Mouse (Mus musculus) heart, postnatal 25 days (tissue): ENCODE measurements around the gene Nr1i3. TPM values are rescaled to one million over a fixed set of nuclear protein-coding genes. Genes with fewer than 3 reads are reported as not detected.
"Not testable (repeated sequence)": the region's sequence is repeated elsewhere in the genome, so short reads cannot be mapped to it uniquely, and the experiment has no call there.

Source experiments
- DNase-seq: peaks from one replicate; pipeline ENCODE4 v3.0.0; 2022; ENCODE audit warnings: low spot score
- intact Hi-C: fragments of 180-260 bp; cut with DNase I; formaldehyde crosslinking; loops from one replicate; pipeline ENCODE4 v1.15.1; 2025
- total RNA-seq, 2 experiments: library from RNA; stranded (reverse); gene quantifications; 2 replicates each; pipeline ENCODE4 v1.2.3; 2021

Nr1i3 gene
- total RNA-seq, 2 experiments from 2014 or later = not detected

- no peak for DNase-seq
- intact Hi-C loops = no loop called here
Measured at GRCm38 (mm10) chr1:171224857-171225256, 11.1 kb downstream of the Nr1i3 start, which contains the start of gene Apoa2. Gene Apoa2, plus strand, starts transcription at chr1:171225054.

DNA sequence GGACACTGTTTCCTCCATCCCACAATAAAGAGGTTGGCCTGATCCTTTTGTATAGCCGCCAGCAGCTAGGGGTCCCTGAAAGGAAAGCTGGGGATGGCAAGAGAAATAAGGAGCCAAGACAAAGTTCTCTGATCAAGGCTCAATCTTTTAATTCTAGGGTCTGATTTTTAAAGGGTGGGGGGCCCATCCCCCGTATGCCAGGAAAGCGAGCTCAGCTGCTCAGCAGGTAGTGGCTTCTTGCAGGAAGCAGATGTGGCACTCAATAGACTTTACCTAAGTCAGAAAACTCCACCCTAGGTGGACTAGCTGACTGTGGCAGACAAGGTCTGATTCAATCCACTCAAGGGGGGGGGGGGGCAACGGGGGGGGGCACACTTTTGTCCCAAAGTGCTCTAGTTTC lies 13.0 kb downstream of the Nr1i3 start:
- DNase-seq = no peak
- intact Hi-C loops = loop anchor here (2.0 kb wide), 1 partner anchor 30 kb away; no protein-coding TSS in a partner anchor

- intact Hi-C loops = loop anchor here (2.0 kb wide), 1 partner anchor 29 kb away; no protein-coding TSS in a partner anchor
Measured at GRCm38 (mm10) chr1:171227879-171228278, 14.1 kb downstream of the Nr1i3 start.

GRCm38 (mm10) chr1:171229750-171230149 lies 16.0 kb downstream of the Nr1i3 start:
- intact Hi-C loops = no loop called here
- DNase-seq = no peak

More at GRCm38 (mm10) chr1:171227879-171228278, 14.1 kb downstream of the Nr1i3 start:
- no peak for DNase-seq

DNA sequence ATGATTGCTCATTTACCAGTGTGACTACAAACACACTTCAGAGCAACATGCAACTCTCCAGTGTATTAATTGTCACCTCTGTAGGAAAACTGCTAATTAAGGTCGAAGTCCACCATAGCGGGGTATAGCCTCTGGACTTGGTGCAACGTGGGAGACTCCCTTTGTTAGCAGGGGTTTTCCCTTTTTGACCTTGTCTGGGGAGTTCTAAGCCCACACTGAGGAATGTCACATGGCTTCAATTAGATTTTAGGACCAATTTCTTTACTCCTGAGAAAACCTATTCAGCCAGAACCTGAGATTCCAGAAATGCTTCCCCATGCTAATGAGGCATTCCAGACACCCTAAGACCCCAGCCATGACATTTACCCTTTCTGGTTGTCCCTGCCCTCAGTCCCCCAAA lies 16.4 kb downstream of the Nr1i3 start:
- intact Hi-C loops = no loop called here
- DNase-seq = no peak

DNA sequence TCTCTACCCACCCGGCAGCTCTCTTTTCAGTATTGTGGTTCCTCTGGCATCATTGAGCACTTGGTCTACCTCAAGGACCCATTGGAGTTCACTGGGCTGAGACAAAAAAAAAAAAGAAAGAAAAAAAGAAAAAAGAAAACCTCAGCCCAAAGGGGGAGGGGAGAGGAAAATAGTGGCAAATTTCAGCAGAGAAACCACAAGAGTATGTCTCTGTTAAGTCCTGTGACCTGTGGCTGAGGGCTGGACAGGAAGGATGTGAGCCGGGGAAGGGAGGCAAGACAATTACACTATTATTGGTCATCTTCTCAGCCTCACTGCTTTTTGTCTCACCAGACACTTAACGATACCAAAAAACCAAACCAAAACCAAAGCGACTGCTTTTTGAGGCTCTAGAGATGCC lies 18.1 kb downstream of the Nr1i3 start:
- DNase-seq = no peak

DNA sequence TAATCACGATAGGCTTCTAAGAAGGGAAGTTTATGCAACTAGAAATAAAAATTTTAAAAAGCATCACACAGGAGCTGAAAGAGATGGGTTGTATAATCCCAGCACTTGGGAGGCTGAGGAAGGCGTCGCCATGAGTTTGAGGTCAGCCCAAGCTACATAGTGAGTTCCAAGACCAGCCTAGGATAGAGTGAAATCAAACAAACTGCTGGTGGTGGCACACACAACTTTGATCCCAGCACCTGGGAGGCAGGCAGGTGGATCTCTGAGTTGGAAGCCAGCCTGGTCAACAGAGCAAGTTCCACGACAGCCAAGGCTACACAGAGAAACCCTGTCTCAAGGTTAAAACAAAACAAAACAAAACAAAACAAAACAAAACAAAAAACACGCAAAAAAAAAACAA lies 18.6 kb downstream of the Nr1i3 start:
- no peak for DNase-seq
- intact Hi-C loops = no loop called here

More for the DNA sequence above, 18.1 kb downstream of the Nr1i3 start:
- intact Hi-C loops = no loop called here

GRCm38 (mm10) chr1:171232800-171233730 lies 19.3 kb downstream of the Nr1i3 start:
- intact Hi-C loops = no loop called here
- no peak for DNase-seq

DNA sequence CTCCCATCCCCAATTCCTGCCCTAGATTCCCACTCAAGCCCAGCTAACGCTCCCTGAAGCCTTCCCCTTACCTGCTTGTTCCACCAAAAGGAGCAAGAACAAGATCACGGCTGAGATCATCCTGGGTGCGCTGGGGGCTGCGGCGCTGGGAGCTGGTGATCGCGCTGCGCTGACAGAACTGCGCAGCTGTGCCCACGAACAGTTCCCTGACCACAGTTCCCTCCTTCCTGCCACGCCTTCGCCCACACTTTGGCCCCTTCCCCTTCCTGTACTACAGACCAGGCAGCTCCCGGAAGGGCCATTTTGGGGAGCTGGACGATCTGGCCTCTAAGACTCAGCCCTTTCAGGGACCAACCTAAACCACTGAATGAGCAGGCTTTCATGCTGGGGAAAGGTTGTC lies 20.4 kb downstream of the Nr1i3 start, which contains the start of gene Fcer1g:
TSS of gene Fcer1g (minus strand) at position 240 of the 400 bp plus-strand sequence.
- no peak for DNase-seq
- intact Hi-C loops = no loop called here

- DNase-seq = no peak
- intact Hi-C loops = no loop called here
Measured at GRCm38 (mm10) chr1:171234538-171234937, 20.8 kb downstream of the Nr1i3 start.

DNA sequence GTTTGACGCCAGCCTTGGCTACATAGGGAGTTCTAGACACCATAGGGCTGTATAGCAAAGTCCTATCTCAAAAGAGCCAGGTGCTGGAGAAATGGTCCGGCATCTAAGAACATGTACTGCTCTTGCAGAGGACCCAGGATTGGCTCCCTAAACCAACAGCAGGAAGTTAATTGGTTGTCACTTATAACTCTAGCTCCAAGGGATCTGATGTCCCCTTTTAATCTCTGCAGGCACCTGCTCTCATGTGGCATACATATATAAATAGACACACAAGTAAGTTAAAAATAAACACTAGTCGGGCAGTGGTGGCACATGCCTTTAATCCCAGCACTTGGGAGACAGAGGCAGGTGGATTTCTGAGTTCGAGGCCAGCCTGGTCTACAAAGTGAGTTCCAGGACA lies 22.0 kb downstream of the Nr1i3 start:
- intact Hi-C loops = no loop called here

DNA sequence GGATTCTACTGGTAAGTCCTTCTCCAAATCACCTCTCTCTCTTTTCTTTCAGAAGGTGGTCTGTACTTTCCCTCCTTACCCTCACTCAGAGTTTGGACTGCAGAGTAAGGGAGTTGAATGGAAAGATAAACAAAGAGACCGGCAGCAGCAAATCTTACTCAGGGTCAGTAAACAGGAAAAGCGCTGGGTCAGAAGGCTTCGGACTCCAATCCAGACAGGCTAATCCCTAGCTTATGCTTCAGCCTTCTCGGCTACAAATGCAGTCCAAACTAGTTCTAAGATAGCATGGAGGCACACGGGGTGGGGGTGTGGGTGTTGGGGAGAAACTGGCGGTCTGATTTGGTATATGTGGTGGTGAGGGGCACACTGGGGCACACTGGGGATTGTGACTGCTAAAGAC lies 23.7 kb downstream of the Nr1i3 start:
- no peak for DNase-seq
- intact Hi-C loops = no loop called here

More for the DNA sequence above, 22.0 kb downstream of the Nr1i3 start:
- no peak for DNase-seq

DNA sequence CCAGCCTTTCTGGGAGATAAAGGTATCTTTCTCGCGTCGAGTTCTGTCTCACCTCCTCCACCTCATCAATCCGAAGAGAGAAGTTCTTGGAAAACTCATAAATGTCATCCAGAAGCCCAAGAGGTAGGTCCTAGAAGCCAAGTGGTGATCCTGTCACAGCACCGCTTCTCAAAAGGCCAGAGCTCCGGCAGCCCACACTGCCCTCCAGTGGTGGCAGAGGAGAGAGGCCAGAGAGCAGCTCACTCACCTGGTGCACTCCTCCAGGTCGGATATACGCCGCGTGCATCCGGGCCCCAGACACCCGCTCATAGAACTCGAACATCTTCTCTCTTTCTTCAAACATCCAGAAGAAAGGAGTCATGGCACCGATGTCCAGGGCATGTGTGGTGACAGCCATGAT lies 24.7 kb downstream of the Nr1i3 start:
- DNase-seq = no peak
- intact Hi-C loops = no loop called here

DNA sequence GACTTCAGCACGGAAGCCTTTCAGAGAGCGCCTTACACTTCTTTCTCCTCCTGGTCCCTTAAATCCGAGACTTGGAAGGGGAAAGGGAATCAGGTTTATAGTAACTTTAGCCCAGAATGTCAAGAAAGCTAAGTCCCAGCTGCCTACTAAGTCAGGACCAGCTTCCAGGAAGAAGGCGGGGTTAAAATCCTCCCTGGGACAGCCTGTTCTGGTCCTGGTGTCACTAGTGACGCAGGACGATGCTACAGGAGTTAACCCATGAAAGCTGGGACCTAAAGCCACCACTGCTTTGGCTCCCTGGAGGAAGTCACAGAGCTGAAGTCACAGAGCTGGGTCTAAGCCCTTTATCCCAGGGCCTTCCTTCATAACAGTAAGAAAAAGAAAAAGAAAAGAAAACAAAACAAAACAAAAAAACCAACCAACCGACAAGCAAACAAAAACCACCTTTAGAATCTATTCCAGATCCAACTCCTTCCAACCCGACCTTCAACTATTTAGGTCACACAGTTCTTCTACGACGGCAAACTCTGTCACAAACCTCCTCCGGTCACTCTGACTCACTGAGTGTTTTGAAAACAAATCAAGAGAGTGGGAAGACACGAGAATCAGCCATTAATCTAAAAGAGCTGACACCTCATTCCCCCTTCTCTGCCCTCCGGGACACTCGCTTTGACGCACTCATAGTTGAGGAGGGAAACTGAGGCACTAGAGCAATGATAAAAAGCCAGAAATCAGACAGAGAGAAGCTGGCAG lies 26.4 kb downstream of the Nr1i3 start:
- intact Hi-C loops = no loop called here
- peak; percentile 46 for DNase-seq

DNA sequence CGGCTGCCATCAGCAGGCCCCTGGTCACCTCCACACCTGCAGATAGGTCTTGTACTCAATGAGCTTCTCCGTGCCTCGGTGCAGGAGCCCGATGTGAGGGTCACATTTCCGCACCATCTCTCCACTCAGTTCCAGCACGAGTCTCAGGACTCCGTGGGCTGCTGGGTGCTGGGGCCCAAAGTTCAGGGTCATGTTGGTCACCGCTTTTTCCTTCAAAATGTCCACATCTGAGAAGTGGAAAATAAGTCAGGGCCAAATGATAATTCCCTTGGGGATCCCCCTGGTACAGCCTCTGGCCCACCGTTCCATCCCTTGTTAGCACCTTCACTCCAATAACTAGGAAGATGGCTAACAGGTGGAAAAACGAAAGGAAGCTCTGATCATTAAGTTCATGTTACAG lies 27.1 kb downstream of the Nr1i3 start:
- intact Hi-C loops = no loop called here
- no peak for DNase-seq

DNA sequence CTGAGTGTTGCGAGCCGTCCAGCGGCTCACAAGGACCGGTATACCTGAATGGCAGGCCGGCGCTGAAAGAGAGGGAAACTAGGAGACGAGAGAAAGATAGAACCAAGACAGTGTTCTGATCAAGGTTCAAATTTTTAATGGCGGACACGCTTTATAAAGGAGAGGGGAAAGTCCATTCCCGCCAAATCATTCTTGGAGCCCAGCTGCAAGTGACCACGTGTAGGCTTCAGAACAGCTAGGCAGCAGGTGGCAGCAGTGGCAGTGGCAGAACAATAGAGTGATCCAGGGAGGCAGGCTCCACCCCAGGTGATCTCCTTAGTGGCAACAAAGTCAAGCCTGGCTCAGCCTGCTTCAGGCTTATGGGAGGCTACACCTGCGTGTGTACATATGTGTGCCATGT lies 28.2 kb downstream of the Nr1i3 start:
- DNase-seq, intact Hi-C loops: not testable (repeated sequence)

GRCm38 (mm10) chr1:171245353-171245752 lies 31.6 kb downstream of the Nr1i3 start:
- DNase-seq = no peak
- intact Hi-C loops = no loop called here

DNA sequence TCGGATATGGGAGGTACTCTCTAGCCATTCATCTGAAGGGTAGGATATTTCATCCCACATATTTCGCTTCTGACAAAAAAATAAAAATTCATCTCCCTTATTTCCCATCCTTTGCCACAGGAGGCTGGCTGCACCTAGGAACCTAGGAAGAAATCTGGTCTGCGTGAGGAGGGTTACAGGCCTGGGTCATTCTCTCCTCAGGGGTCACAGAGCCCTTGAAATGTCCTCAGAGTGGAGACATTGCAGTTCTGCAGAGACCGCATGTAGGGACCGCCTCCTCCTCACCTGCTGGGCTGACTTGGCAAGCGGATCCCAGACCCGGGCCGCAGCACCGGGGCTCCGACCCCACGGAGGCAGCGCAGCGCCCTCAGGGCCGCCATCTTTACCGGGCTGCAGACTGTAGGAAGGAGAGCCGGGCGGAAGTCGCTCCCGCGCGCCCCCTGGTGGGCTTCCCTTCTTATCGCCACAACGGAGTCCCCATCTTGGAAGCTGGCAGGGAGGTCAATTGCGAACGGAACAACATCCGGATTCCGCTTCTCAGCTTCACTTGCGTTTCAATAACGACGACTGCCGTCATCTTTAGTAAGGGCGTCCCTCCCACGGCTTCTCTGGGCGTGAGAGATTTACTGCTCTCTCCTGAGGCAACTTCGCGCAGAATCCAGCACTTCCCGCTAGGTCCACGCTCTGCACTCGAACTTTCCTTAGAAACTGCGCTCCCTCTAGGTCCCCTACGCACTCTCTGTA lies 33.1 kb downstream of the Nr1i3 start:
- intact Hi-C loops = loop anchor here (2.0 kb wide), 1 partner anchor 34 kb away; the partner anchor contains the start of gene Ppox
- DNase-seq = peak; percentile 96

GRCm38 (mm10) chr1:171247453-171247841 lies 33.7 kb downstream of the Nr1i3 start:
- DNase-seq = no peak
- intact Hi-C loops = loop anchor here (2.0 kb wide), 1 partner anchor 33 kb away; the partner anchor contains the start of gene Ppox

- DNase-seq = no peak
- intact Hi-C loops = loop anchor here (2.0 kb wide), 1 partner anchor 33 kb away; the partner anchor contains the start of gene Ppox
Measured at GRCm38 (mm10) chr1:171247916-171248315, 34.1 kb downstream of the Nr1i3 start.
